Mouse (Mus musculus): ENCODE results near the gene Rnf40.

Rnf40 gene

DNA sequence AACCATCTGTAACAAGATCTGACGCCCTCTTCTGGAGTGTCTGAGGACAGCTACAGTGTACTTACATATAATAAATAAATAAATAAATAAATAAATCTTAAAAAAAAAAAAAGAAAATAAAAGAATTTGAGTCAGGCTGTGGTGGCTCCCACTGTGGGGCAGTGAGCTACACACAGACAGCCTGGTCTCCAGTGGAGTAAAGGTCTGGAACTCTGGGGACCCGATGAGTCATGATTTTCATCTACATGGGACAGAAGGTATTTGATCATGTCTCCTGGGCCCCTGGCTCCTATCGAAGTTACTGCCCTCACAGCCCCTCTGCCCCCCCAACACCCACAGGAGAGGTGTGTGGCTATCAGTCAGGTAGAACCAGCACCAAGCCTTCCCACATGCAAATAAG, 63.1 kb downstream of the Rnf40 start:
- DNase-seq (ENCODE audit: low spot score), result no peak

DNA sequence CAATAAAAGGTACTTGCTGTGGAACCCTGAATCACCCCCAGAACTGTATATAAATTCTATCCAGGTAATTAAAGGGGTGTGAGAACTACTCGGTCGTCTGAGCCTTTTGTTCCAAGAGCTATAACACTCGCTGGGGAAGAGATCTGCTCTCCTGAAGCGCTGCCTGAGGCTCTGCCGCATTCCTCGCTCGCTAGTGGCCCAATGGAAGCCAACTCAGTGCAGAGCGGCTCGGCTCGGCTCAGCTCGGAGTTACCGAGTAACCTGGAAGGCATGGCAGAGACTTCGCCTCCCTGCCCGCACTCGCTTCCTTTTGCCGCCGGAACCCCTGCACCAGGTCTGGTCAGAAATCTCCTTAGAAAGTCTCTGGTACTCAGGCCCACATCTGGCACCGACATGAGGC, 63.5 kb downstream of the Rnf40 start:
- DNase-seq (ENCODE audit: low spot score), result no peak

DNA sequence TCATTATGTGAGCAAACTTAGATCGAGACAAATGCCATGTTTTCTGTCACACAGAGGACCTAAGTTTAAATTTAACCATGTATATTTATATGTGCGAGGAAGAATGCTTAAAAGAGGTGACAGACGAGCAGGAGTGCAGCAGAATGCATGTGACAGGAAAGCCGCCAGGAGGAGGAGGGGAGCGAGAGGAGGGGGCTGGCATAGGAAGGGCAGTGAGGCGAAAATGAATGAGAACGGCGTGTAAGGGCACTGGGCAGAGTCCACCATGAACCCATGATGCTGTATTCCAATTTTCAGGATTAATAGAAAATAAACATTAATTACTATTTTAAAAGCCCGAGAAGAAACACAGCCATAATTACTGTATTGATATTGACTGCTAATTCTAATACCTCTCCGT, 65.8 kb downstream of the Rnf40 start:
- DNase-seq (ENCODE audit: low spot score), result no peak
